Mouse (Mus musculus) myocyte (in vitro differentiated cells): ENCODE data around the gene Slc35c1.

Experiments used
- CEBPB ChIP-seq: IDR thresholded peaks from 2 replicates; pipeline ENCODE4 v1.6.1; 2011; ENCODE audit warnings: mild to moderate bottlenecking, moderate library complexity; ENCODE audit not compliant: poor library complexity, insufficient read depth, severe bottlenecking
- E2F4 ChIP-seq: IDR thresholded peaks from one replicate; pipeline ENCODE4 v1.6.1; 2011; ENCODE audit warnings: mild to moderate bottlenecking, control low read depth, moderate library complexity; ENCODE audit not compliant: insufficient read depth
- MAX ChIP-seq: IDR thresholded peaks from one replicate; pipeline ENCODE4 v1.6.1; 2011; ENCODE audit warnings: low read depth, mild to moderate bottlenecking, control low read depth
- MYOD1 ChIP-seq, 3 experiments: IDR thresholded peaks; one replicate each; pipeline ENCODE4 v1.6.1; 2011; ENCODE audit warnings: control low read depth in 2 of 3, low read depth in 2 of 3, mild to moderate bottlenecking in 2 of 3, moderate library complexity in 1 of 3; ENCODE audit not compliant: insufficient read length in 2 of 3, control insufficient read depth in 1 of 3
- MYOG ChIP-seq, 3 experiments: IDR thresholded peaks; one replicate each; pipeline ENCODE4 v1.6.1; 2011; ENCODE audit warnings: control low read depth in 2 of 3, low read depth in 2 of 3, mild to moderate bottlenecking in 2 of 3; ENCODE audit not compliant: insufficient read length in 2 of 3, control insufficient read depth in 1 of 3, insufficient read depth in 1 of 3
- POLR2A ChIP-seq: IDR thresholded peaks from one replicate; pipeline ENCODE4 v1.6.1; 2011; ENCODE audit warnings: low read depth, mild to moderate bottlenecking, control low read depth, moderate library complexity; ENCODE audit not compliant: insufficient read length
- POLR2AphosphoS2 ChIP-seq: IDR thresholded peaks from one replicate; pipeline ENCODE4 v1.6.1; 2011; ENCODE audit warnings: low read depth, control low read depth; ENCODE audit not compliant: insufficient read length
- REST ChIP-seq: IDR thresholded peaks from one replicate; pipeline ENCODE4 v1.6.1; 2011; ENCODE audit warnings: mild to moderate bottlenecking, control low read depth, moderate library complexity; ENCODE audit not compliant: insufficient read depth, insufficient read length
- SRF ChIP-seq: IDR thresholded peaks from one replicate; pipeline ENCODE4 v1.6.1; 2011; ENCODE audit warnings: low read depth; ENCODE audit not compliant: control insufficient read depth, insufficient read length
- TCF12 ChIP-seq: IDR thresholded peaks from one replicate; pipeline ENCODE4 v1.6.1; 2011; ENCODE audit warnings: mild to moderate bottlenecking, control low read depth; ENCODE audit not compliant: poor library complexity, insufficient read depth, severe bottlenecking
- USF1 ChIP-seq: IDR thresholded peaks from one replicate; pipeline ENCODE4 v1.6.1; 2011; ENCODE audit warnings: low read depth, mild to moderate bottlenecking, control low read depth, moderate library complexity

GRCm38 (mm10) chr2:92484256-92485025, 24.1 kb upstream of the Slc35c1 start:
- TF ChIP-seq POLR2AphosphoS2 = no peak
- TF ChIP-seq POLR2A = no peak
- no peak for TF ChIP-seq SRF
- no peak for TF ChIP-seq CEBPB
- no peak for TF ChIP-seq USF1
- no peak for TF ChIP-seq MYOG (IDR thresholded peaks at IDR 0.05; ENCODE audit: control insufficient read depth in 1 of 3, insufficient read depth in 1 of 3, insufficient read length in 2 of 3, low read depth in 2 of 3)
- TF ChIP-seq E2F4 = no peak
- no peak for TF ChIP-seq REST
- no peak for TF ChIP-seq MAX
- TF ChIP-seq TCF12 = no peak
- no peak for TF ChIP-seq MYOD1 (IDR thresholded peaks at IDR 0.05; ENCODE audit: control insufficient read depth in 1 of 3, insufficient read length in 2 of 3, low read depth in 2 of 3)
